Mouse (Mus musculus): Measurements from ENCODE around the gene Taf4.

GRCm38 (mm10) chr2:179937091-179937490 lies 39.4 kb downstream of the Taf4 start:
- no peak for TF ChIP-seq FLI1 (IDR thresholded peaks at IDR 0.05; ENCODE audit: low read length)
- no peak for TF ChIP-seq GATA1 (IDR thresholded peaks at IDR 0.05; ENCODE audit: borderline replicate concordance, low read length)
